Mouse (Mus musculus): ENCODE measurements at regions not wholly inside any gene's neighbourhood (a gene's known extent, or its start where the extent isn't known, plus 50 kb on each side); places are given as distances from the start of the nearest gene placed in this dataset.

- TF ChIP-seq CTCF (IDR thresholded peaks at IDR 0.05; ENCODE audit: low read depth, low read length) (no peak), POLR2A (IDR thresholded peaks at IDR 0.05; ENCODE audit: extremely low read depth, insufficient read depth, low read length) (no peak)
Observed at GRCm38 (mm10) chr12:77096461-77096860, 134.5 kb upstream of the Max start.
